Mouse (Mus musculus) E14TG2a.4 (cell line): ENCODE data around the gene Sap25.

ENCODE experiments used
- CTCF ChIP-seq: conservative IDR thresholded peaks from 2 replicates; pipeline ENCODE4 v1.5.1; 2014; ENCODE audit warnings: low read length
- NANOG ChIP-seq: IDR thresholded peaks from 2 replicates; pipeline ENCODE4 v1.6.1; 2014; ENCODE audit warnings: borderline replicate concordance, low read length, mixed read lengths
- POU5F1 ChIP-seq: IDR thresholded peaks from 2 replicates; pipeline ENCODE4 v1.6.1; 2014; ENCODE audit warnings: low read length, borderline replicate concordance

DNA sequence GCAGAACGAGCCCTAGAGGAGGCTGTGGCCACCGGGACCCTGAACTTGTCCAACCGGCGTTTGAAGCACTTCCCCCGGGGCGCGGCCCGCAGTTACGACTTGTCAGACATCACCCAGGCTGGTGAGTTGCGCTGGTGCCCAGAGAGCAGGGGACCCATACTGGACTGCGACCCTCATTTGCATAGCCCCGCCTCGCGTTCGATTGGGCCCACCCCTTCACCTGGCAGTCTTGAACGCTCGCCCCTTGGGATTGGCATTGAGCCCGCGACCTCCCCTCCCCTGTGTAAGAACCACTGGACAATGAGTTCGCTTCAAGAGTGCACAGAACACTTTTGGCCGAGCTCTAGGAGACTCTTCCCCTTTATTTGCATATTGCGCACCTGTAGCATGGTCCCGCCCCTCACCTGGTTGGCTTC, 11.8 kb upstream of the Sap25 start:
- TF ChIP-seq CTCF: no peak
- no peak for TF ChIP-seq POU5F1
- no peak for TF ChIP-seq NANOG
